In genomic region chr10:117576881-117577730, GRCm38 (mm10) we compare ENCODE assay signal across 33 mouse cellular contexts. TPM values are rescaled to one million over a fixed set of nuclear protein-coding genes. Genes with fewer than 3 reads are reported as not detected.
A peak's percentile ranks its signal among the peaks of the same experiment; 100 is the strongest.
DNase-seq lines count a peak whose midpoint lies in the region; ATAC-seq lines count a peak whose summit lies in the region.
"Had no signal": no experiment of that assay in that cellular context is flagged by ENCODE, and none has a peak within 500 bp of the region (broad histone marks: within the 10 kb centered on the region; RNA-seq: fewer than 3 reads in every experiment).

No protein-coding gene starts in this region.

- H3K36me3 ChIP-seq in midbrain, embryonic 11.5 days (ENCODE audit: control insufficient read depth, insufficient read depth, low read length), result no peaks in the 10 kb centered on the region; the same call in 1 of the 2 replicates
- H3K36me3 ChIP-seq in midbrain, embryonic 16.5 days (ENCODE audit: control insufficient read depth, insufficient read depth, low read length), result no peaks in the 10 kb centered on the region
- H3K36me3 ChIP-seq: embryonic facial prominence, embryonic 10.5 days; embryonic facial prominence, embryonic 13.5 days; forebrain, embryonic 12.5 days; forebrain, embryonic 15.5 days; G1E; heart, embryonic 12.5 days; heart, embryonic 15.5 days; hindbrain, embryonic 10.5 days; hindbrain, embryonic 13.5 days had no signal

- H3K27ac ChIP-seq in midbrain, embryonic 11.5 days (ENCODE audit: low read depth, low read length), result no peak overlapping the region
- no peak overlapping the region for H3K27ac ChIP-seq in midbrain, embryonic 16.5 days (ENCODE audit: low read length)
- H3K27ac ChIP-seq: embryonic facial prominence, embryonic 10.5 days; embryonic facial prominence, embryonic 13.5 days; forebrain, embryonic 12.5 days; forebrain, embryonic 15.5 days; gastrocnemius, adult 2 months; heart, embryonic 15.5 days; hindbrain, embryonic 10.5 days; hindbrain, embryonic 13.5 days had no signal

- no peak overlapping the region for H3K9ac ChIP-seq in midbrain, embryonic 11.5 days (ENCODE audit: low read length)
- no peak overlapping the region for H3K9ac ChIP-seq in midbrain, embryonic 16.5 days (ENCODE audit: low read depth, low read length)
- H3K9ac ChIP-seq: embryonic facial prominence, embryonic 13.5 days; forebrain, embryonic 12.5 days; forebrain, embryonic 15.5 days; heart, embryonic 12.5 days; heart, embryonic 15.5 days; hindbrain, embryonic 13.5 days had no signal

- no peaks in the 10 kb centered on the region for H3K9me3 ChIP-seq in midbrain, embryonic 11.5 days (ENCODE audit: control insufficient read depth, low read length)
- no peaks in the 10 kb centered on the region for H3K9me3 ChIP-seq in midbrain, embryonic 16.5 days (replicated peaks; ENCODE audit: control insufficient read depth, low read length, poor library complexity, severe bottlenecking)
- H3K9me3 ChIP-seq: embryonic facial prominence, embryonic 10.5 days; embryonic facial prominence, embryonic 13.5 days; forebrain, embryonic 12.5 days; forebrain, embryonic 15.5 days; G1E; heart, embryonic 12.5 days; heart, embryonic 15.5 days; hindbrain, embryonic 10.5 days; hindbrain, embryonic 13.5 days had no signal

- no peak overlapping the region for H3K4me3 ChIP-seq in midbrain, embryonic 11.5 days (ENCODE audit: low read depth, low read length)
- H3K4me3 ChIP-seq in midbrain, embryonic 16.5 days (ENCODE audit: low read depth, low read length), result no peak overlapping the region
- H3K4me3 ChIP-seq: embryonic facial prominence, embryonic 10.5 days; embryonic facial prominence, embryonic 13.5 days; erythroblast, embryonic 14.5 days; forebrain, embryonic 12.5 days; forebrain, embryonic 15.5 days; gastrocnemius, adult 2 months; heart, embryonic 12.5 days; heart, embryonic 15.5 days; hindbrain, embryonic 10.5 days; hindbrain, embryonic 13.5 days had no signal

- WGBS in midbrain, embryonic 11.5 days, result 82% methylated on average over 8 of the region's 8 CpGs
- WGBS in midbrain, embryonic 16.5 days, result 90% methylated on average over 8 of the region's 8 CpGs

- peaks cover 6% of the 10 kb centered on the region for H3K27me3 ChIP-seq in midbrain, embryonic 11.5 days (ENCODE audit: control insufficient read depth, insufficient read depth, low read length)
- H3K27me3 ChIP-seq in midbrain, embryonic 16.5 days (ENCODE audit: control insufficient read depth, insufficient read depth, low read depth, low read length), result peaks cover 7% of the 10 kb centered on the region; the same call in 1 of the 2 replicates
- H3K27me3 ChIP-seq: CH12.LX, Patski had no signal

- no peak for ATAC-seq in midbrain, embryonic 11.5 days (ENCODE audit: low FRiP score)
- ATAC-seq in midbrain, embryonic 16.5 days, result no peak
- peak; percentile 27; the same call in 1 of the 2 replicates for ATAC-seq in granulocyte monocyte progenitor cell, adult 5-6 weeks (replicated peaks; ENCODE audit: poor library complexity, severe bottlenecking)
- no peak for ATAC-seq in frontal cortex, adult (ENCODE audit: low TSS enrichment)
- ATAC-seq: forebrain, embryonic 15.5 days; hindbrain, embryonic 16.5 days; inflammation-experienced regulatory T-cells, adult 6 months; Patski had no signal

- peak; percentile 33 for DNase-seq in midbrain, embryonic 11.5 days (ENCODE audit: low spot score, missing footprints)
- DNase-seq in A20 (ENCODE audit: low read depth, low spot score), result peak; percentile 59
- DNase-seq in thymus, postnatal 36 days, result no peak
- DNase-seq in layer of hippocampus, adult 8-10 months (ENCODE audit: low spot score in 2 of 2), result no peak
- DNase-seq: adrenal gland, adult 2 months; adrenal gland, postnatal 14 days; cerebellum, adult 11 months; cerebellum, adult 2 months; cerebellum, postnatal 10 days; cerebellum, postnatal 36 days; embryo, embryonic 11 days; gastrocnemius, adult 2 months; gastrocnemius, postnatal 14 days; heart, adult 18-20 months; heart, postnatal 10 days; heart, postnatal 36 days had no signal

- 0 out of 2 replicates have a peak, but pooled peaks cover 2% of the 10 kb centered on the region for H3K4me1 ChIP-seq in midbrain, embryonic 11.5 days (ENCODE audit: control insufficient read depth, insufficient read depth, low read length)
- H3K4me1 ChIP-seq in midbrain, embryonic 16.5 days (ENCODE audit: control insufficient read depth, insufficient read depth, low read length), result peaks cover under 1% of the 10 kb centered on the region; the same call in 1 of the 2 replicates
- H3K4me1 ChIP-seq: forebrain, embryonic 15.5 days had no signal

- no peak overlapping the region for H3K4me2 ChIP-seq in midbrain, embryonic 11.5 days
- no peak overlapping the region for H3K4me2 ChIP-seq in midbrain, embryonic 16.5 days (ENCODE audit: low read length)
- H3K4me2 ChIP-seq: embryonic facial prominence, embryonic 13.5 days; forebrain, embryonic 12.5 days; forebrain, embryonic 15.5 days; heart, embryonic 12.5 days; heart, embryonic 15.5 days; hindbrain, embryonic 13.5 days had no signal

RNA-seq across cellular contexts. Expression of gene Cpm, which starts 52.2 kb away (rescaled TPM):
- polyA plus RNA-seq in midbrain, embryonic 11.5 days (2014; fragmentation: Nextera tagmentation; extraction: Ambion mirVana), result 5.5 and 6.2 TPM in 2 replicates
- 13.5 and 14.3 TPM in 2 replicates for polyA plus RNA-seq in midbrain, embryonic 16.5 days (2015; fragmentation: Nextera tagmentation; extraction: Ambion mirVana)
- not detected in 2 replicates for total RNA-seq in granulocyte monocyte progenitor cell, adult 5-6 weeks (2014; fragmentation: Nextera tagmentation)
- 0.46 TPM in 1 of 2 replicates, not detected in the other for total RNA-seq in granulocyte monocyte progenitor cell, adult 5-6 weeks (2017)
- 10 to 100 TPM in 2 of 4 experiments, 1 to 10 TPM in 2; 9.1 to 11.4 (median 9.7) TPM for total RNA-seq in layer of hippocampus, adult 8-10 months (2022)
- polyA plus RNA-seq: erythroblast, embryonic 14.5 days; G1E had no signal

Comparison
In these comparisons a context has a peak if more than half of its experiments do, and no peak if none do; other contexts are left out.
1. DNase-seq: peak in midbrain, embryonic 11.5 days (single experiment) and A20 (single experiment); none in thymus, postnatal 36 days (0 of 2) and layer of hippocampus, adult 8-10 months (0 of 2).
2. RNA of gene Cpm, which starts 52.2 kb away (total RNA-seq): 9.1 to 11.4 TPM in layer of hippocampus, adult 8-10 months; 0.46 TPM in granulocyte monocyte progenitor cell, adult 5-6 weeks; every median in the first group is over 4 times any median in the second.